Mouse (Mus musculus) forebrain, embryonic 11.5 days (tissue): ENCODE measurements around the gene Sass6. TPM values are rescaled to one million over a fixed set of nuclear protein-coding genes. Genes with fewer than 3 reads are reported as not detected.

Experiments
- ATAC-seq: fragments of 200-750 bp; cut with Nextera tagmentation; replicated peaks from 2 replicates; pipeline ENCODE4 v1.8.0; 2017; ENCODE audit warnings: moderate TSS enrichment; ENCODE audit not compliant: low FRiP score
- DNase-seq: peaks from one replicate; pipeline ENCODE4 v3.0.0-alpha.2; 2017; ENCODE audit warnings: low spot score
- H3K27ac ChIP-seq: fragments of 300-500 bp; sonication (generic); 2 replicates; pipeline ENCODE4 v1.5.1; 2014; ENCODE audit warnings: low read depth, low read length
- H3K27me3 ChIP-seq: fragments of 300-500 bp; sonication (generic); 2 replicates; pipeline ENCODE4 v1.6.1; 2014; ENCODE audit warnings: mild to moderate bottlenecking, low read length, mixed read lengths; ENCODE audit not compliant: control insufficient read depth, insufficient read depth
- H3K36me3 ChIP-seq: fragments of 300-500 bp; sonication (generic); 2 replicates; pipeline ENCODE4 v1.6.1; 2014; ENCODE audit warnings: mild to moderate bottlenecking, low read length, moderate library complexity, mixed read lengths; ENCODE audit not compliant: control insufficient read depth, insufficient read depth
- H3K4me1 ChIP-seq: fragments of 300-500 bp; sonication (generic); replicated peaks from 2 replicates; pipeline ENCODE4 v1.6.1; 2014; ENCODE audit warnings: low read length, mixed read lengths; ENCODE audit not compliant: control insufficient read depth, insufficient read depth
- H3K4me2 ChIP-seq: fragments of 300-500 bp; sonication (generic); 2 replicates; pipeline ENCODE4 v1.6.1; 2014; ENCODE audit warnings: low read depth, mild to moderate bottlenecking, low read length, moderate library complexity, mixed read lengths; ENCODE audit not compliant: severe bottlenecking
- H3K4me3 ChIP-seq: fragments of 300-500 bp; sonication (generic); 2 replicates; pipeline ENCODE4 v1.5.1; 2014; ENCODE audit warnings: low read depth, low read length
- H3K9ac ChIP-seq: fragments of 300-500 bp; sonication (generic); 2 replicates; pipeline ENCODE4 v1.6.1; 2014; ENCODE audit warnings: low read length
- H3K9me3 ChIP-seq: fragments of 300-500 bp; sonication (generic); 2 replicates; pipeline ENCODE4 v1.6.1; 2016; ENCODE audit warnings: low read length, mixed read lengths; ENCODE audit not compliant: control insufficient read depth
- WGBS: fragments of 180-500 bp; shearing (Covaris S2); extraction: QIAGEN DNeasy Blood & Tissue Kit; methylation state at CpG from one replicate; pipeline ENCODE4 v1.1.7; 2014; 5-methylcytosine and 5-hydroxymethylcytosine counted together
- polyA plus RNA-seq: library from polyadenylated mRNA; unstranded; fragments of >200 nt; fragmentation: Nextera tagmentation; extraction: Ambion mirVana; gene quantifications from 2 replicates; pipeline ENCODE4 v1.2.1, GENCODE M21; 2014

Sass6 gene
- polyA plus RNA-seq, 1 experiment from 2014 or later = 42.6 TPM

DNA sequence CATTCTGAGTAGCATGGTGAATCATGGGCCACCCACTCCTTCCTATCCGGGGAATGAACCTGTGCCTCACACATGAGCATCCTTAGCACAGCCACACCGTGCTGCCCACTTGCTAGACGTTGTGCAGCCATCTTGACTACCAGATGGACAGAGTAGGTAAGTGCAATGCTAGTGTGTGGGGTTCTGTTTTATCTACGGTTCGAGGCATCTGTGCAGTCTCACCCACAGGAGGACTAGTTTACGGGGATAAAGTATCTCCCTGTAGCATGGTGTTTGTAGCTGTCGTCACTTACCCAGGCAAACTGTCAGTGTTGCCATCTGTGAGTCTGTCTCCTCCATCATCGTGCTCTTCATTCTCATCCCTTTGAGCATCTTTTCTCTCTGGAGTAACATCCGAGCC is 12.6 kb upstream of the Sass6 start:
- H3K4me3 ChIP-seq = no peak overlapping the region
- no peak overlapping the region for H3K4me2 ChIP-seq
- H3K9ac ChIP-seq = no peak overlapping the region
- H3K27me3 ChIP-seq = no peaks in the 10 kb centered on the region
- H3K36me3 ChIP-seq = peaks cover 7% of the 10 kb centered on the region; the same call in 1 of the 2 replicates
- WGBS = 96% methylated on average over 9 of the region's 9 CpGs
- no peaks in the 10 kb centered on the region for H3K9me3 ChIP-seq
- ATAC-seq = no peak
- H3K4me1 ChIP-seq = no peaks in the 10 kb centered on the region
- H3K27ac ChIP-seq = no peak overlapping the region
- DNase-seq = no peak

- peaks cover 3% of the 10 kb centered on the region; the same call in 1 of the 2 replicates for H3K36me3 ChIP-seq
- DNase-seq (no peak), ATAC-seq (peak; percentile 67)
- peak overlapping the region; percentile 87 for H3K9ac ChIP-seq
- H3K4me3 ChIP-seq = peak overlapping the region; percentile 82
- no peaks in the 10 kb centered on the region for H3K27me3 ChIP-seq
- WGBS = 2% methylated on average over 22 of the region's 22 CpGs
- no peaks in the 10 kb centered on the region for H3K9me3 ChIP-seq
- H3K4me2 ChIP-seq = peak overlapping the region; percentile 48
- no peaks in the 10 kb centered on the region for H3K4me1 ChIP-seq
- peak overlapping the region; percentile 74 for H3K27ac ChIP-seq
These were observed 580 bp upstream of the Sass6 start for GRCm38 (mm10) chr3:116594076-116594727.

DNA sequence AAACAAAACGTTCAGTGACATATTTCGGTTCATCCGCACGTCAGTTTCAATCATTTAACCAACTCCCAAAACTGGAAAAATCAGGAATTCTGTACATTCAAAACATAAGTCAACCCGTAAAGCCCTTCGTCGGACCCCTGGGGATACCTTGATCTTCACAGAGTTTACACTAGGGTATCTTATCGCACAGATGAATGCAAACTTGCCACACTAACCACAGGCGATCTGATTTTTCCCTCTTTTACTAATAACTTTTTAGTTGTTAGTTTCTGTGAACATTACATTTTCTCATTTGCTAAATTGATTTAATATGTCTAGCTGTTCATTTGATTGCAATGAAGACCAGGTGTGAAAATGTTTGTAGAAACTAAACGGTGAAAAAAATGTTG is 815 bp downstream of the Sass6 start:
- DNase-seq = no peak
- no peaks in the 10 kb centered on the region for H3K9me3 ChIP-seq
- H3K36me3 ChIP-seq = no peaks in the 10 kb centered on the region
- H3K4me2 ChIP-seq = peak overlapping the region; percentile 44
- H3K4me1 ChIP-seq = no peaks in the 10 kb centered on the region
- H3K9ac ChIP-seq = peak overlapping the region; percentile 87
- H3K4me3 ChIP-seq = peak overlapping the region; percentile 82
- WGBS = 11% methylated on average over 10 of the region's 10 CpGs
- H3K27ac ChIP-seq = no peak overlapping the region
- ATAC-seq = no peak
- H3K27me3 ChIP-seq = no peaks in the 10 kb centered on the region

- ATAC-seq (no peak), DNase-seq (no peak)
- Histone ChIP-seq H3K4me2 (no peak overlapping the region), H3K4me1 (no peaks in the 10 kb centered on the region), H3K36me3 (no peaks in the 10 kb centered on the region), H3K9me3 (no peaks in the 10 kb centered on the region), H3K27me3 (no peaks in the 10 kb centered on the region), H3K4me3 (no peak overlapping the region), H3K9ac (no peak overlapping the region), H3K27ac (no peak overlapping the region)
- WGBS = 91% methylated on average over 2 of the region's 2 CpGs
These were observed 4.9 kb downstream of the Sass6 start for GRCm38 (mm10) chr3:116599705-116600104.

GRCm38 (mm10) chr3:116601005-116601404 is 6.2 kb downstream of the Sass6 start:
- no peaks in the 10 kb centered on the region for H3K27me3 ChIP-seq
- no peaks in the 10 kb centered on the region for H3K36me3 ChIP-seq
- no peaks in the 10 kb centered on the region for H3K9me3 ChIP-seq
- no peak for ATAC-seq
- no peak overlapping the region for H3K4me2 ChIP-seq
- no peak overlapping the region for H3K4me3 ChIP-seq
- H3K27ac ChIP-seq = no peak overlapping the region
- no peaks in the 10 kb centered on the region for H3K4me1 ChIP-seq
- 93% methylated on average over 5 of the region's 5 CpGs for WGBS
- DNase-seq = no peak
- H3K9ac ChIP-seq = no peak overlapping the region

GRCm38 (mm10) chr3:116601781-116602180 is 7.0 kb downstream of the Sass6 start:
- ATAC-seq (no peak), DNase-seq (no peak)
- H3K36me3 ChIP-seq = no peaks in the 10 kb centered on the region
- no peaks in the 10 kb centered on the region for H3K9me3 ChIP-seq
- H3K27ac ChIP-seq = no peak overlapping the region
- no peaks in the 10 kb centered on the region for H3K4me1 ChIP-seq
- H3K9ac ChIP-seq = no peak overlapping the region
- no peaks in the 10 kb centered on the region for H3K27me3 ChIP-seq
- WGBS = 91% methylated on average over 5 of the region's 5 CpGs
- H3K4me2 ChIP-seq = no peak overlapping the region
- no peak overlapping the region for H3K4me3 ChIP-seq

GRCm38 (mm10) chr3:116604570-116604969 is 9.8 kb downstream of the Sass6 start:
- Histone ChIP-seq H3K27me3 (no peaks in the 10 kb centered on the region), H3K27ac (no peak overlapping the region), H3K4me3 (no peak overlapping the region), H3K4me2 (no peak overlapping the region), H3K4me1 (no peaks in the 10 kb centered on the region), H3K9ac (no peak overlapping the region), H3K9me3 (no peaks in the 10 kb centered on the region), H3K36me3 (no peaks in the 10 kb centered on the region)
- WGBS = 93% methylated on average over 9 of the region's 9 CpGs
- DNase-seq (no peak), ATAC-seq (no peak)

GRCm38 (mm10) chr3:116614295-116614892 is 19.6 kb downstream of the Sass6 start, which contains the start of gene Trmt13:
Gene Trmt13 (minus strand): TSS chr3:116614587.
- WGBS = 89% methylated on average over 10 of the region's 10 CpGs
- Histone ChIP-seq H3K36me3 (peaks cover 2% of the 10 kb centered on the region; the same call in 1 of the 2 replicates), H3K9ac (no peak within 1 kb of the TSS), H3K27ac (no peak within 1 kb of the TSS), H3K9me3 (no peaks in the 10 kb centered on the region), H3K27me3 (no peaks in the 10 kb centered on the region), H3K4me2 (no peak within 1 kb of the TSS), H3K4me1 (no peaks in the 10 kb centered on the region), H3K4me3 (no peak within 1 kb of the TSS)
- DNase-seq (no peak), ATAC-seq (no peak)
